Mouse (Mus musculus) B cell, adult 2 months (primary cell): ENCODE results near the gene Fam129a.
"Not testable (repeated sequence)": the region's sequence is repeated elsewhere in the genome, so short reads cannot be mapped to it uniquely, and the experiment has no call there.

Experiments
- DNase-seq, 2 experiments: peaks; one replicate each; pipeline ENCODE4 v3.0.0; 2022

Gene Fam129a

GRCm38 (mm10) chr1:151584565-151585216 is 13.7 kb downstream of the Fam129a start:
- no peak for DNase-seq

DNA sequence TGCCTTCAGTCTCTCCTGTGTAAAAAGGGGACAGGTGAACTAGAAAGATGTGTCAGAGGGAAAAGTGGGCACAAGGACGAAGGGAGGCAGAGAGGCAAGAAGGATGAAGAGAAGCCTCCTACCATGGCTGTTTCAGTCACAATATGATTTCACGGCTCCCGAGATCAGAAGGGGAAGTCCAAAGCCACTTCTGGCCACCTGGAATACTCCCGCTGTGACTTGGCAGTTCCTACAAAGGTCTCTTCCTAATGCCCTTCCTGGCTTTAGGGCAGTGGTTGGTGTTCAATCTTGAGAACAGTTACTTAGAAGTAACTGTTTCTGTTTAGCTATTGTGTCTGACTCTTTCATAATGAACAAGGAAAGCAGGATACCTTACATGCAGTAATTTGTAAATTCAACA is 14.7 kb downstream of the Fam129a start:
- no peak for DNase-seq

DNA sequence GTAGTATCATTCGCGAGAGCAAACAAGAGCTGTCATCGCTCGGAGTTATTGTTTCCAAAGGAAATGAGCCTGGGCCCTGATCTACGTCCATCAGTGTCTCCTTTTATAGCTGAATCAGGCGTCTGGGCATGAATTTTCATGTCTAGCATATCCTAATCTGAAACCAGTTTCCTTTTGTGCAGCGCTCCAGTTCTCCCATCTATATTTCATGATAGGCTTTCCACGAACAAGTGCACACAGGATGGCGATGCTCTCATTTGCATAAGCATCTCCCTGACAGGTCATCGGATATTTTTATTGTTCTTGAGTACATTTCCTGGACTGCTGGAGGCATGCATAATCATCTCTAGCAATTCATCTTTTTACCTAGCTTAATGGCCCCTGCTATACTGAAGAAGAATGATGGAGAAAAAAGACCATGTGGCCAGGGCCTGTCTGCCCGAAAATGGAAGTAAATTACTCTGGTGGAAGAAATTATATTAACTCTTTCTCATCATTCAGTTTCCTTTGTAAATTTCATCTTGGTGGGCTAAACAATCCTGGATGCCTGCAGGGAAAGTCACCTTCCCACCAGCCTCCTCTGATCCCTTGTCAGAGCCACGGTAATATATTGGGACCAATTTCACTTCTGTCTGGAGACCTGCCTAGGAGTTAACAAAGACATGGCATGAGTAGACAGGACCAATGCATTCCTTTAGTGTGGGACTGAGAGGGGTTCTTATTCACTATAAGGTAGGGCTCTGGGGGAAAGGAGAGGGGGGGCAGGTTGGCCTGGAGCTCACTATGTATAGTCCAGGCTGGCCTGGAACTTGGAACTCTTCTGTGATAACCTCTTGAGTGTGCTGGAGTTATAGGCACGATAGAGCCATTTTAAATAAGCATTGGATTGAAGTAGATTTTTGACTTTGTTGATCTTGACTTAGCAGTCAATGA is 21.4 kb downstream of the Fam129a start:
- DNase-seq = no peak

GRCm38 (mm10) chr1:151594906-151595305 is 23.9 kb downstream of the Fam129a start:
- DNase-seq = no peak

DNA sequence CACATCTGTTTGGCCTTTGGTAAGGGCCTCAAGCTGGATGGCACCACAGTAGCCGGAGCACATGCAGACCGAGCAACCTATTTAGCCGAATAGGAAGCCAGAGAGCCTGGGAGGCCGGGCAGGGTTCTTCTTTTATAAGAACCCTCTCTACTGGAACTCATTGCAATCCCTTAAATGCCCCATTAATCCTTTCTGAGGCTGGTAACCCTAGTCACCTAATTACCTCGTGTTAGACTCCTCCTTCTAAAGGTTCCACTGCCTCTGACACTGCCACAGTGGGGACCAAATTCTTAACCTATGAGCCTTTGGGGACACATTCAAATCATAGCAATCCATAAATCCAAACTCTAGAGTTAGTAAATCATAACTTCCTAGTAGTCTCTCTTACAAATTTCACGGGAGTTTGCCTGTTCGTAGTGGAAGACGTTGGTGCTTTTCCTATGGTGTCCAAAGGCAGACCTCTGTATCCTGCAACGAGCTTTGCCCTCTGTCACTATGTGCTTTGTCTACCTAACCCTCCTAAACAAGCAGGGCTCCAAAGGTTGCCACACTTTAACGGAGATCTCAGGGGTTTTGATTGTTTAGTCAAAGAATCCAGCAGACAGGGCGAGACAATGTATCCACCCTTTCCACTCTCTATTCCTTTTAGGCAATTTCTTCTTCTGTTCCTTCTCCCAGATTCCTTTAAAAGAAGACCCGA is 24.8 kb downstream of the Fam129a start:
- DNase-seq = no peak

GRCm38 (mm10) chr1:151596562-151596961 is 25.6 kb downstream of the Fam129a start:
- no peak for DNase-seq

- no peak for DNase-seq
Observed at GRCm38 (mm10) chr1:151597677-151598297, 26.8 kb downstream of the Fam129a start.

- DNase-seq = no peak
Observed at GRCm38 (mm10) chr1:151598876-151599275, 27.9 kb downstream of the Fam129a start.

GRCm38 (mm10) chr1:151604328-151604727 is 33.3 kb downstream of the Fam129a start:
- no peak for DNase-seq

GRCm38 (mm10) chr1:151607957-151608356 is 37.0 kb downstream of the Fam129a start:
- not testable (repeated sequence) for DNase-seq

GRCm38 (mm10) chr1:151610621-151611020 is 39.6 kb downstream of the Fam129a start:
- no peak for DNase-seq

- no peak for DNase-seq
Observed at GRCm38 (mm10) chr1:151614320-151614935, 43.4 kb downstream of the Fam129a start.

GRCm38 (mm10) chr1:151615625-151616024 is 44.6 kb downstream of the Fam129a start:
- no peak for DNase-seq

DNA sequence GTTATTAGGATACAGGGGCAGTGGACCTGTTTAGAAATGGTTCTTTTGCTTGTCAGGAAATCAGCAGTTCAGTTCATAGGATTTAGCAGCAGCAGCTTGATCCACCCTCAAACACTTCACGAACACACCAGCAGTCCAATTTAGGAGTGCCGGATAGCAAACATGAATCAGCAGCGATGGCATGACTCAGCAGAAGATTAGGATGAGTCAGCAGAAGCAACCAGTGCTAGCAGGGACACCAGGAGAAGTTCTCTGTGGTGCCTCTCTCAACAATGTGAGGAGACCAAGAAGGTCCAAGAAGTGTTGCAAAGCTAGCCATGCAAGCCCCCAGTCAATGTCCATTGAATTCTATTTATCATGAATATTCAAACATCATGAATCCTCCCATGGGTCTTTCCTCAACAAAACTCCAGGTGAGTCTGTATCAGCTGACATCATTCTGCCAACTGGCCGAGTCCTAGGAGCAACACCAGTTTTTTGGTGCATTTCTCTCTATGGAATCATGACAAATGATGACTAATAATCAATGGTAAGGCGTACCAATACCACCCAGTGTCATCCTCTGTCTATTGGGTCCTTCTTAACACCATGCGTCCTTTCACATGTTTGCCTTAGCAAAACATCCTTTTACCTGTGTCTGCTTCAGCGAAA is 45.7 kb downstream of the Fam129a start:
- DNase-seq = no peak

- no peak for DNase-seq
Observed at GRCm38 (mm10) chr1:151618251-151618650, 47.3 kb downstream of the Fam129a start.

DNA sequence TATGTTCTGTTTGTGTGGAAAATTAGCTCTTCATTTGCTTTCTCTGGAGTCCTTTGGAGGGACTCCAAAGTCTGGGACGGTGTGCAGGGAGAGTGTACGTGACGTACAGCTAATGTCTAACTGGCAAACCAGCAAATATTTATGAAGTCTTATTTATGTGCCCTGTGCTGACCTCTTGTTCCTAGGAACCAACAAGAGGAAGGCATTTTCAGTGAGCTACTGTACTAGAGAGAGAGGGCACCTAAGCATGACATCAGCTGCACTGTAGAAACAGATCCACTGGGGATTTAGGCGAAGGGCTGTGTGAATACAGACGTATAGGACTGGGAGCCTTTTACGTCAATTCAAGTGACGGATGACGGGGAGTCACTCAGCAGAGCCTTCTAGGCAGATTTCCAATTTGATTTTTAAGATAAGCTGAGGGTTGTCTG is 48.3 kb downstream of the Fam129a start:
- DNase-seq = no peak

DNA sequence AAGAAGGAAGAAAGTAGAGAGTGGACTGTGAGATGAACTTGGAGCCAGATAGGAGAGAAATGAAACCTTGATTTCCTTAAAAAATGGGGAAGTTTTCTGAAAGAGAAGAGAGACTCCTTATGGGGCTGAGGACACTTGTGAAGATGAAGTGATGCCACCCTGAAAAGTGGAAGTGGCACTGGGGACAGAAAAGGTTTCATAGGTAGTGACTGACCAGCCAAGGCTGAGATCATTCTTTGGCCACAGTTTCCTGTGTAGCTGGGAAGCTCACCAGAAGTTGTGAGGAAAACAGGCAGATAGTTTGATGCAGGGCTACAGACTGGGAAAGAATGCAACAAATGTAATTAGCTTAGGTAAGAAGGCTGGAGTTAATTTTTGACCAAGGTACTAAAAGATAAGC is 49.7 kb downstream of the Fam129a start:
- DNase-seq = no peak

DNA sequence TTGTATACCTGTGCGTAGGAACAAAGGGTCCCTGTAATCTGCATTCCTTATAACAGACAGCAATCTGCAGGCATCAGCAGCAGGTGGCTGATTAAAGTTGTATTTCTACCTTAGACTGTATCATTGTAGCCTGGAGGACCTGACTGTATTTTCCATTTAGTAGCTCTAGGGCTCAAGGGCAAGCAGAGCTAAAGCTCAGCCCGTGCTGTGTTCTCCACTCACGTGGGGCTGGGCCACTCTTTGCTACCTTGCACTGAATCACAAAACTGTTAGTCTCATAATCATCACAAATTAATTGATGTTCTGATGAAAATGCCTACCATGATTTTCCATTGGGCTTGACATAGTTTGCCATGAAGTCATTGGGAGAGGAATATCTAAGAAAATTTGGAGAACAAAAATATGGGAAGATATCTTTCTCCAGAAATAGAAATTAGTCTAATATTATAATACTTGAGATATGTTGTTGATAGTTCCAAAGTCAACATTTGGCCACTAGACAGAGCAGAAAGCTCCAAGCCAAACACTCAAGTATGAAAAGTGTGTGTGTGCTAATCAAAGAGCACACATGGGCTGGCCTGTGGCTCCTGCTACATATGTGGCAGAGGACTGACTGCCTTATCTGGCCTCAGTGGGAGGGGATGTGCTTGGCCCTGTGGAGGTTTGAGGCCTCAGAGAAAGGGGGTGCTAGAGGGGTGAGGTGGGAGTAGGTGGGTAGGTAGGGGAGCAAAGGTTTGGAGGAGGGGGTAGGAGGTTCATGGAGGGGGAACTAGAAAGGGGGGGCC is 53.6 kb downstream of the Fam129a start:
- DNase-seq = no peak

DNA sequence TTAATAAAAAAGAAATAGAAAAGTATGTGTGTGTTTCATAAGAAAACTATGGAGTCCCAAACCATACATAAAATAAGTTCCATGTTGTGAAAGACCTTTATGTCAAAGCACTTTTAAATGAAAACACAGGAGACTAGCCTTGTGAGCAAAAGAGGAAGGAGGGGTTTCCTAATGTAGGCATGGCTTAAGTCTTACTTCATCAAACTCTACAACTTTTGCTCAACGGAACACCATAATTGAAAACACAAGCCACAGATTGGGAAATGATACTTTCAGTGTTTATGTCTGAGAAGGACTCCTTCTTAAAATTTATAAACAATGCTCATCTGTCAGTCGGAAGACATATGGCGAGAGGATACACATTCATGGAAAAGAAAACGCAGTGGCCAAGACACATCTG is 54.3 kb downstream of the Fam129a start:
- DNase-seq = no peak

GRCm38 (mm10) chr1:151625690-151626089 is 54.7 kb downstream of the Fam129a start:
- no peak for DNase-seq

GRCm38 (mm10) chr1:151626631-151627030 is 55.6 kb downstream of the Fam129a start:
- no peak for DNase-seq
